Mouse (Mus musculus): ENCODE data around the gene Zfp512b. TPM values are rescaled to one million over a fixed set of nuclear protein-coding genes. Genes with fewer than 3 reads are reported as not detected.
A peak's percentile ranks its signal among the peaks of the same experiment; 100 is the strongest.

Zfp512b gene
- polyA plus RNA-seq, 1 experiment = 9.8 TPM

GRCm38 (mm10) chr2:181598454-181599351 is 6.1 kb upstream of the Zfp512b start, which contains the start of gene Samd10:
Gene Samd10, minus strand, starts transcription at chr2:181599212.
- peaks cover 24% of the 10 kb centered on the region for H3K79me3 ChIP-seq (ENCODE audit: low read depth)
- H3K27me3 ChIP-seq (ENCODE audit: control insufficient read depth, insufficient read depth, insufficient read length) = no peaks in the 10 kb centered on the region
- peaks cover 27% of the 10 kb centered on the region for H3K79me2 ChIP-seq (ENCODE audit: control insufficient read depth, insufficient read depth)
- peak within 1 kb of the TSS; percentile 49 for H3ac ChIP-seq (ENCODE audit: control insufficient read depth, insufficient read length, low read depth)
- TF ChIP-seq MYOD1 (IDR thresholded peaks at IDR 0.05; ENCODE audit: control insufficient read depth, insufficient read length, low read depth) = no peak
- no peak for TF ChIP-seq CEBPB (IDR thresholded peaks at IDR 0.05; ENCODE audit: low read depth)
- no peak for TF ChIP-seq MAX (IDR thresholded peaks at IDR 0.05)
- no peak for TF ChIP-seq FOSL1 (IDR thresholded peaks at IDR 0.05; ENCODE audit: insufficient read depth, low read length, poor library complexity, severe bottlenecking)
- no peak for TF ChIP-seq CTCF (IDR thresholded peaks at IDR 0.05; ENCODE audit: control insufficient read depth, insufficient read depth, insufficient read length)
- no peak for TF ChIP-seq USF1 (IDR thresholded peaks at IDR 0.05; ENCODE audit: low read depth)
- no peak for TF ChIP-seq MYOG (IDR thresholded peaks at IDR 0.05; ENCODE audit: control insufficient read depth, extremely low read depth, insufficient read length)
- H3K36me3 ChIP-seq (ENCODE audit: control insufficient read depth, insufficient read depth) = no peaks in the 10 kb centered on the region
- no peak within 1 kb of the TSS for H3K4me3 ChIP-seq (ENCODE audit: insufficient read depth, poor library complexity, severe bottlenecking)

- H3ac ChIP-seq (ENCODE audit: control insufficient read depth, insufficient read length, low read depth) = no peak overlapping the region
- H3K4me3 ChIP-seq (ENCODE audit: insufficient read depth, poor library complexity, severe bottlenecking) = no peak overlapping the region
- TF ChIP-seq MAX (IDR thresholded peaks at IDR 0.05) = no peak
- H3K79me3 ChIP-seq (ENCODE audit: low read depth) = peaks cover 14% of the 10 kb centered on the region
- H3K79me2 ChIP-seq (ENCODE audit: control insufficient read depth, insufficient read depth) = peaks cover 15% of the 10 kb centered on the region
- no peaks in the 10 kb centered on the region for H3K36me3 ChIP-seq (ENCODE audit: control insufficient read depth, insufficient read depth)
- H3K27me3 ChIP-seq (ENCODE audit: control insufficient read depth, insufficient read depth, insufficient read length) = no peaks in the 10 kb centered on the region
These were observed 4.9 kb upstream of the Zfp512b start for GRCm38 (mm10) chr2:181597378-181598061.

DNA sequence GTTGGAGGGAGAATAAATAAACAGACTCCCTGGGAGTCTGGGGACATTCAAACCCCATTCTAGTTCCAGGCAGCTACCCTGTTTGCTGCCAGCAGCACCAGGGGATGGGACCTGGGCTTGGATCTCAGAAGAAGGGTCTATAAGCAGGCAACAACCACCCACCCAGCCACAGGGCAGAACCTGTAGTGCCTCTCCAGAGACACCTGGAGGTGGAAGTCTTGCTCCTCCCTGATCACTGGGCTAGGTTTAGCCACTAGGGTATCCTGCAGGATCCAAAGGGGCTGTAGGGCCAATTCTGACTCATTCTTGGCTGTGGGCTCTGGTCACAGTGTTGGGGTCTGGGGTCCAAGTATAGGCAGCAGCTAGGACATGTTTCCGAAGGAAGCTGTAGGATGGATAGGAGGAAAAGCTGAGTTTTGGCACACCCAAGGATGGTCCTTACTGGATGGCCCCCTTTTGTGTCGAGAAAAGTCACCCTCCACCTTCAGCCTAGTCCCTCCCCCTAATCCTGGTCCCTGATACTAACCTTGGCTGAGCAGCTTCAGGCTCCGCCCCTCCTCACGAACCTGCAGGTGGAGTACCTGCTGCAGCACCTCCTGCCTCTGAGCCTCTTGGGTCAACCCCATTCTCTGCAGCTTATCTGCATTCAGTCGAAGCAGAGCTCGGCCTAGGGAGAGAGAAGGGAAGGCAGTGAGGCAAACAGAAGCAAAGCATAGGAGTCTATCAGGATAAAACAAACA is 3.8 kb upstream of the Zfp512b start:
- Histone ChIP-seq H3K79me3 (ENCODE audit: low read depth) (peaks cover 2% of the 10 kb centered on the region), H3K27me3 (ENCODE audit: control insufficient read depth, insufficient read depth, insufficient read length) (no peaks in the 10 kb centered on the region), H3K79me2 (ENCODE audit: control insufficient read depth, insufficient read depth) (peaks cover 13% of the 10 kb centered on the region), H3K4me3 (ENCODE audit: insufficient read depth, poor library complexity, severe bottlenecking) (no peak overlapping the region), H3K36me3 (ENCODE audit: control insufficient read depth, insufficient read depth) (no peaks in the 10 kb centered on the region), H3ac (ENCODE audit: control insufficient read depth, insufficient read length, low read depth) (no peak overlapping the region)
- no peak for TF ChIP-seq MYOD1 (IDR thresholded peaks at IDR 0.05; ENCODE audit: control insufficient read depth, insufficient read length, low read depth)
- TF ChIP-seq CTCF (IDR thresholded peaks at IDR 0.05; ENCODE audit: control insufficient read depth, insufficient read depth, insufficient read length) = no peak
- no peak for TF ChIP-seq CEBPB (IDR thresholded peaks at IDR 0.05; ENCODE audit: low read depth)
- no peak for TF ChIP-seq FOSL1 (IDR thresholded peaks at IDR 0.05; ENCODE audit: insufficient read depth, low read length, poor library complexity, severe bottlenecking)

GRCm38 (mm10) chr2:181594946-181595696 is 2.5 kb upstream of the Zfp512b start:
- H3K79me2 ChIP-seq (ENCODE audit: control insufficient read depth, insufficient read depth) = peaks cover 14% of the 10 kb centered on the region

DNA sequence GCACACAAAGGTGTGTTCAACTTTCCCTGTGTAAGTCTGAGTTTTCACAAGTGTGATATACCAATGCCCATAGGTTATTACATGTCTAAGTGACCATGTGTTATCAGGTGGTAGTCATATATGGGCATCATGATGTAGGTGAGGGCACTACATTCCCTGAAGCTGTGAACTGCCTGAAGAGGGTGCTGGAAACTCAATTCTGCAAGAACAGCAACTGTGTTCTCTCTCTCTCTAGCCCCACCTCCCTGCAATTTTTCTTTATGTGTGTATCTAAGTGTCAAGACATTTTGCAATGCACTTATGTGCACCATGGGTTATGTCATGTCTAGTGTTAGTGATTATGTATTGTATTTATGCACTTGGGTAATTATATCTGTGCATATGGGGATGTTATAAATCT is 1.3 kb upstream of the Zfp512b start:
- no peak overlapping the region for H3ac ChIP-seq (ENCODE audit: control insufficient read depth, insufficient read length, low read depth)
- no peaks in the 10 kb centered on the region for H3K79me3 ChIP-seq (ENCODE audit: low read depth)
- TF ChIP-seq MYOG (IDR thresholded peaks at IDR 0.05; ENCODE audit: control insufficient read depth, extremely low read depth, insufficient read length) (no peak), FOSL1 (IDR thresholded peaks at IDR 0.05; ENCODE audit: insufficient read depth, low read length, poor library complexity, severe bottlenecking) (no peak), CEBPB (IDR thresholded peaks at IDR 0.05; ENCODE audit: low read depth) (no peak), MAX (IDR thresholded peaks at IDR 0.05) (no peak), CTCF (IDR thresholded peaks at IDR 0.05; ENCODE audit: control insufficient read depth, insufficient read depth, insufficient read length) (no peak), USF1 (IDR thresholded peaks at IDR 0.05; ENCODE audit: low read depth) (no peak), MYOD1 (IDR thresholded peaks at IDR 0.05; ENCODE audit: control insufficient read depth, insufficient read length, low read depth) (no peak)
- H3K36me3 ChIP-seq (ENCODE audit: control insufficient read depth, insufficient read depth) = peaks cover 16% of the 10 kb centered on the region
- H3K4me3 ChIP-seq (ENCODE audit: insufficient read depth, poor library complexity, severe bottlenecking) = no peak overlapping the region
- H3K27me3 ChIP-seq (ENCODE audit: control insufficient read depth, insufficient read depth, insufficient read length) = no peaks in the 10 kb centered on the region
- H3K79me2 ChIP-seq (ENCODE audit: control insufficient read depth, insufficient read depth) = peaks cover 14% of the 10 kb centered on the region

More at GRCm38 (mm10) chr2:181594946-181595696, 2.5 kb upstream of the Zfp512b start:
- TF ChIP-seq USF1 (IDR thresholded peaks at IDR 0.05; ENCODE audit: low read depth) (no peak), MAX (IDR thresholded peaks at IDR 0.05) (no peak), FOSL1 (IDR thresholded peaks at IDR 0.05; ENCODE audit: insufficient read depth, low read length, poor library complexity, severe bottlenecking) (no peak)
- Histone ChIP-seq H3K27me3 (ENCODE audit: control insufficient read depth, insufficient read depth, insufficient read length) (no peaks in the 10 kb centered on the region), H3ac (ENCODE audit: control insufficient read depth, insufficient read length, low read depth) (no peak overlapping the region), H3K36me3 (ENCODE audit: control insufficient read depth, insufficient read depth) (peaks cover 7% of the 10 kb centered on the region), H3K4me3 (ENCODE audit: insufficient read depth, poor library complexity, severe bottlenecking) (no peak overlapping the region), H3K79me3 (ENCODE audit: low read depth) (no peaks in the 10 kb centered on the region)
